Mouse (Mus musculus): ENCODE results near the gene Plxdc1. TPM values are rescaled to one million over a fixed set of nuclear protein-coding genes. Genes with fewer than 3 reads are reported as not detected.

Plxdc1 gene
- polyA plus RNA-seq, 2 experiments: 0.20 to 0.38 TPM

DNA sequence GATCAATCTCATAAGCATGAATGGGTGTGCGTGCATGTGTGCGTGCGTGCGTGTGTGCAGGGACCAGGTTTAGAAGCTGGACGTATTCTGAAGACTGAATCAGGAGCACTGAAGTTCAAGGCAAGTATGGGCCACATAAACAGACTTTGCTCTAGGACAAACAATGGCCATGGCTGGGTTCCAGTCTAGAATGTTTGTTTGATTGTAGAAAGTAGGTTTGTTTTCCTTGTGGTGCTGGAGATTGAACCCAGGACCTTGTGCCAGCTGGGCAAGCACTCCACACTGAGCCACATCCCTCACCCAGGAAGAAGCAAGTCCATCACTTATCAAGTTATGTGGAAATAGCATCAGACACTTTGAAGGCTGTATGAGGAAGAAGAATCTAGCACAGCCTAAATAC is 29.9 kb upstream of the Plxdc1 start:
- no peak for DNase-seq (ENCODE audit: low read depth in 3 of 3, low spot score in 3 of 3)
- ATAC-seq (ENCODE audit: insufficient read depth): no peak
- TF ChIP-seq CTCF (IDR thresholded peaks at IDR 0.05; ENCODE audit: low read depth) (no peak), EP300 (IDR thresholded peaks at IDR 0.05; ENCODE audit: low read depth) (no peak)
- H3K4me2 ChIP-seq (ENCODE audit: low read depth): no peak overlapping the region
- H3K27ac ChIP-seq: no peak overlapping the region
- H3K4me3 ChIP-seq (ENCODE audit: insufficient read depth in 1 of 2, low read depth in 2 of 2, low read length in 2 of 2): no peak overlapping the region
- H3K27me3 ChIP-seq (ENCODE audit: control insufficient read depth, insufficient read depth, low read length): peaks cover 2% of the 10 kb centered on the region; the same call in 1 of the 2 replicates
- WGBS (ENCODE audit: insufficient replicate concordance): 78% methylated on average over 5 of the region's 5 CpGs
- no peaks in the 10 kb centered on the region for H3K36me3 ChIP-seq (replicated peaks; ENCODE audit: control insufficient read depth, insufficient read depth, low read depth)
- H3K9me3 ChIP-seq (ENCODE audit: control insufficient read depth, low read length): no peaks in the 10 kb centered on the region
- H3K4me1 ChIP-seq (replicated peaks; ENCODE audit: control insufficient read depth in 2 of 2, insufficient read depth in 2 of 2, low read length in 1 of 2): no peaks in the 10 kb centered on the region
- no peak overlapping the region for H3K9ac ChIP-seq (replicated peaks)

DNA sequence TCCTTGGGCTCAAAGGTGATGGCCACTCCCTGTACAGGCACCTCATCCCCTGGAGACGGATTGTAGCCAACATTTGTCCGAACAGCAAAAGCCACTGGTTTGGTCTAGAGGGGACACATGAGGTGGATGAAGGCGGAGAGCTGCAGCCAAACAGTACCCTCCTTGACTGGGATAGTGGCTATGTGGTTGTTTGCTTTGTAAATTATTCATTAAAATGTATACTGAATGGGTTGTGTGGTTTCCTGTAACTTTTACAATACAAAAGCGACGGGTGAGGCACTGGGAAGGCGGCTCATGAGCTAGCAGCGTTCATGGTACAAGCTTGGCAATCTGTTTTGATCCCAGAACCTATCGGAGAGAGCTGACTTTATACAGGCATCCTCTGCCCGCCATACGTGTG is 26.6 kb upstream of the Plxdc1 start:
- ATAC-seq (ENCODE audit: insufficient read depth) (no peak), DNase-seq (ENCODE audit: low read depth in 3 of 3, low spot score in 3 of 3) (no peak)
- no peaks in the 10 kb centered on the region for H3K27me3 ChIP-seq (ENCODE audit: control insufficient read depth, insufficient read depth, low read length)
- H3K4me1 ChIP-seq (replicated peaks; ENCODE audit: control insufficient read depth in 2 of 2, insufficient read depth in 2 of 2, low read length in 1 of 2): no peaks in the 10 kb centered on the region
- no peaks in the 10 kb centered on the region for H3K36me3 ChIP-seq (replicated peaks; ENCODE audit: control insufficient read depth, insufficient read depth, low read depth)
- H3K4me2 ChIP-seq (ENCODE audit: low read depth): no peak overlapping the region
- TF ChIP-seq CTCF (IDR thresholded peaks at IDR 0.05; ENCODE audit: low read depth) (no peak), EP300 (IDR thresholded peaks at IDR 0.05; ENCODE audit: low read depth) (no peak)
- no peaks in the 10 kb centered on the region for H3K9me3 ChIP-seq (ENCODE audit: control insufficient read depth, low read length)
- no peak overlapping the region for H3K4me3 ChIP-seq (ENCODE audit: insufficient read depth in 1 of 2, low read depth in 2 of 2, low read length in 2 of 2)
- WGBS (ENCODE audit: insufficient replicate concordance): 66% methylated on average over 10 of the region's 10 CpGs
- no peak overlapping the region for H3K27ac ChIP-seq
- H3K9ac ChIP-seq (replicated peaks): no peak overlapping the region

DNA sequence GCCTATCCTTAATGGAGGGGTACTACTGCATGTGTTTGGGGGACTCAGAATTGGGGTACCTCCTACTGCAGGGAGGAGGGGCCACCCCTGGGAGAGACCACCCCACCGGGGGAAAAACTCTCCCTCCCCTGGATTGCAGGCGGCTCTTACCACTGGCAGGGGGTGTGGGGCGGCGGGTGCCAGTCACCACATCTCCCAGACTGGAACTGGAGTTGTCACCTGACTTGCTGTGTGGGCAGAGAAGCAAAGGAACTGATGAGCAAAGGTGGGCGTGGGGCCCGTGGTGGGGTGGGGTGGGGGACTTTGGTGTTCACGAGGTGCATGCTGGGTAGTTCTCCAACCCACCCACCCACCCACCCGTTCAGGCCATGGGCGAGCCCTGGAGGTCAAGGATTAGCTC is 25.5 kb upstream of the Plxdc1 start:
- DNase-seq (ENCODE audit: low read depth in 3 of 3, low spot score in 3 of 3) (no peak), ATAC-seq (ENCODE audit: insufficient read depth) (no peak)
- Histone ChIP-seq H3K9me3 (ENCODE audit: control insufficient read depth, low read length) (no peaks in the 10 kb centered on the region), H3K4me3 (ENCODE audit: insufficient read depth in 1 of 2, low read depth in 2 of 2, low read length in 2 of 2) (no peak overlapping the region), H3K27ac (no peak overlapping the region), H3K36me3 (replicated peaks; ENCODE audit: control insufficient read depth, insufficient read depth, low read depth) (no peaks in the 10 kb centered on the region), H3K9ac (replicated peaks) (no peak overlapping the region), H3K4me2 (ENCODE audit: low read depth) (no peak overlapping the region), H3K4me1 (replicated peaks; ENCODE audit: control insufficient read depth in 2 of 2, insufficient read depth in 2 of 2, low read length in 1 of 2) (no peaks in the 10 kb centered on the region), H3K27me3 (ENCODE audit: control insufficient read depth, insufficient read depth, low read length) (no peaks in the 10 kb centered on the region)
- WGBS (ENCODE audit: insufficient replicate concordance): 47% methylated on average over 9 of the region's 9 CpGs
- TF ChIP-seq EP300 (IDR thresholded peaks at IDR 0.05; ENCODE audit: low read depth) (no peak), CTCF (IDR thresholded peaks at IDR 0.05; ENCODE audit: low read depth) (no peak)

DNA sequence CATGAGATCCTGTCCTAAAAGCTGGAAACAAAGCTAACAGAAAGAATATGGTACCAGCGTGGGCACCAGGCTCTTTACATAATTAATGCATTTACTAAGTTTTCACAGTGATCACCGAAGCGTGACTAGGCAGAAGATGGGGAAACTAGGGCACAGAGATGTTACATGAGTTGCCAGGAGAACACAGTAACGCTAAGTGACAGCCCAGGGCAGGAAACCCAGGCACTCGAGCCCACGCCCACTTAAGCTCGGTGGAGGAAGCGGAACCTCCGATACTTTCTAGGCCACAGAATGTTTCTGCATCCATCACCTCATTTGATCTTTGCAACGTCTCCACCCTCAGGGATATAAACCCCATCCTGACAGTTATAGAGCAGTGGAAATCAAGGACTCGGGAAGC is 21.8 kb upstream of the Plxdc1 start:
- Histone ChIP-seq H3K9me3 (ENCODE audit: control insufficient read depth, low read length) (no peaks in the 10 kb centered on the region), H3K4me3 (ENCODE audit: insufficient read depth in 1 of 2, low read depth in 2 of 2, low read length in 2 of 2) (no peak overlapping the region), H3K36me3 (replicated peaks; ENCODE audit: control insufficient read depth, insufficient read depth, low read depth) (no peaks in the 10 kb centered on the region), H3K4me2 (ENCODE audit: low read depth) (no peak overlapping the region), H3K27me3 (ENCODE audit: control insufficient read depth, insufficient read depth, low read length) (no peaks in the 10 kb centered on the region), H3K9ac (replicated peaks) (no peak overlapping the region), H3K27ac (no peak overlapping the region), H3K4me1 (replicated peaks; ENCODE audit: control insufficient read depth in 2 of 2, insufficient read depth in 2 of 2, low read length in 1 of 2) (no peaks in the 10 kb centered on the region)
- DNase-seq (ENCODE audit: low read depth in 3 of 3, low spot score in 3 of 3) (no peak), ATAC-seq (ENCODE audit: insufficient read depth) (no peak)
- WGBS (ENCODE audit: insufficient replicate concordance): 43% methylated on average over 11 of the region's 11 CpGs
- no peak for TF ChIP-seq CTCF (IDR thresholded peaks at IDR 0.05; ENCODE audit: low read depth)
- TF ChIP-seq EP300 (IDR thresholded peaks at IDR 0.05; ENCODE audit: low read depth): no peak

DNA sequence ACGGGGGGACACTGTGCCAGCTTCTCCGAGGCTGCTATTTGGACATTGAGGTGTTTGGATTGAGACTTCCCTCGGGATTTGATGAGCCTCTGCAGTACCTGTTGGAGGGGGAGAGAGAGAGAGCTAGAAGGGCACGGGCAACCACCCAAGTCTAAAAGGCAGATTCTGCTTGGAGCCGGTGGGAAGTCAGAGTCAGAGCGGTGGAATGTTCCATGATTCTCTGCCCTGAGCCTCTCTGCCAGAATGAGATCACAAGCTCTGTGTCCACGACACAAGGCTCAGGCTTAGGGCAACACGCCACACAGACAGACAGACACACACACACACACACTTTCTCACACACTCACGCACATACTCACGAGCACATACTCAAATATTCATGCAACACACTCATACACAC is 19.4 kb upstream of the Plxdc1 start:
- 73% methylated on average over 10 of the region's 10 CpGs for WGBS (ENCODE audit: insufficient replicate concordance)
- H3K27me3 ChIP-seq (ENCODE audit: control insufficient read depth, insufficient read depth, low read length): peaks cover 7% of the 10 kb centered on the region
- H3K9ac ChIP-seq (replicated peaks): no peak overlapping the region
- H3K9me3 ChIP-seq (ENCODE audit: control insufficient read depth, low read length): no peaks in the 10 kb centered on the region
- H3K4me2 ChIP-seq (ENCODE audit: low read depth): no peak overlapping the region
- ATAC-seq (ENCODE audit: insufficient read depth): no peak
- H3K36me3 ChIP-seq (replicated peaks; ENCODE audit: control insufficient read depth, insufficient read depth, low read depth): no peaks in the 10 kb centered on the region
- no peak for DNase-seq (ENCODE audit: low read depth in 3 of 3, low spot score in 3 of 3)
- TF ChIP-seq EP300 (IDR thresholded peaks at IDR 0.05; ENCODE audit: low read depth): no peak
- no peak for TF ChIP-seq CTCF (IDR thresholded peaks at IDR 0.05; ENCODE audit: low read depth)
- H3K27ac ChIP-seq: no peak overlapping the region
- no peak overlapping the region for H3K4me3 ChIP-seq (ENCODE audit: insufficient read depth in 1 of 2, low read depth in 2 of 2, low read length in 2 of 2)
- H3K4me1 ChIP-seq (replicated peaks; ENCODE audit: control insufficient read depth in 2 of 2, insufficient read depth in 2 of 2, low read length in 1 of 2): 0 out of 4 replicates have a peak, but pooled peaks cover 0 to 2% of the 10 kb centered on the region in 2 experiments

Measured in liver, embryonic 14.5 days (tissue).